Mouse (Mus musculus) forelimb bud, embryonic 11.5 days (tissue): ENCODE data around the gene Vmn2r15.

Source experiments
- DNase-seq: peaks from one replicate; pipeline ENCODE4 v3.0.0-alpha.2; 2012; ENCODE audit warnings: low read depth, low spot score

Gene Vmn2r15

DNA sequence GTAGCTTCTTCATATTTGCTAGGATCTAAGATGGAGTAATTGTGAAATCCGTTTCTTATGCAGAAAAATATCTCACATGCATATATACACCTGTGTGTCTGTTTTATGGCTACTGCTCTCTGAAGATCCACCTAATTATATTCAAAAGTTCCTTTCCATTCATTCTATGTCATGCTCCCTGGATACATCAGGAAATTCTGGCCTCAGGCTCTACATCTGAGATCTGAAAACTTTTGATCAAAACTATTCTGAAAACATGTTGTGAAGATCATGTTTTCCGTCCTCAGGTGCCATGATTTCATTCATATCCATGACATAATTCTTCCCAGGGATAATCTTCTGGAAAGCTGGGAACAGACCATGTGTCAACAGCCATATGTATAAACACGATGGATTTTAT lies at the start of gene Vmn2r15:
Gene Vmn2r15 (minus strand): TSS at position 101 of the 400 bp plus-strand sequence.
- no peak for DNase-seq

DNA sequence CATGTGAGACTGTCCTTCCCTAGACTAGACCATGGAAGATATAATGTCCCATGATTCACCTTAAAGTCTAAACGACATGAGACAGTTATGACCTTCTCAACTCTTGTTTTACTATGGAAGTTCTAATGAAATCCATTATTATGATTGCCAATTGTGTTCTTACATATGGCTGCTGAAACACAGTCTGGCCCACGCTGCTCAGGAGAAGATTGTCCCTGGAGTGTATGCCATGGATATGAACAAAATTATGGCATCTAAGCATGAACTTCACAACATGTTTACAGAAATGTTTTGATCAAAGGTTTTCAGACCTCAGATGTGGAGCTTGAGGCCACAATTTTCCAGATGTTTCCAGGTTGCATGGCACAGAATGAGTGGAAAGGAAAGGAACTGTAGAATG lies 32.4 kb upstream of the Vmn2r15 start, which contains the start of gene Vmn2r16:
Gene Vmn2r16 (plus strand): TSS at position 301 of the 400 bp plus-strand sequence.
- DNase-seq, result no peak

DNA sequence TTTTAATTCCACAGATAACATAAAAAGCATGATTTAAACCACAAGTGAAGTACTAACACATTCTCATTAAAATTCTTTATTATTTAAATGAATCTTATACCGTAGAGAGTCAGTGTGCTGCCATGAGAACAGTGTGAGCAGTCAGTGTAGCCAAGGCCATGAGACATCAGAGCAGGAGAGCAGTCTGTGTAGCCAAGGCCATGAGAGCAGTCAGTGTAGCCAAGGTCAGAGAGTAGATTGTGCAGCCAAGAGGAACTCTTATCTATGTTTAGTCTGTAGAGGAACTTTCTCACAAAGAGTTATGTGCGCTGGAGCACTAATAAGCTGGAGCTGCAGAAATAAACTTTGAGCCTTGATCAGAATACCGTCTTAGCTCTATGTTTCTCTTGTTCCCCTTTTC lies 2.8 kb downstream of the Vmn2r15 start:
- DNase-seq, result no peak
